Mouse (Mus musculus) Patski (cell line): ENCODE data around the gene Gm1123. TPM values are rescaled to one million over a fixed set of nuclear protein-coding genes. Genes with fewer than 3 reads are reported as not detected.

ENCODE experiments used
- ATAC-seq: fragments of 100-300 bp; one replicate; pipeline ENCODE4 v1.8.0; 2021
- CTCF ChIA-PET: fragments of 350-600 bp; sonication (Branson Sonifier 250); formaldehyde crosslinking; loops from one replicate; lab custom pipeline; 2022; ENCODE audit warnings: inconsistent platforms; lab: Charles Lee
- POLR2A ChIA-PET: fragments of 350-600 bp; sonication (Branson Sonifier 250); formaldehyde crosslinking; loops from one replicate; lab custom pipeline; 2022; ENCODE audit warnings: antibody characterized with exemption, inconsistent platforms; lab: Charles Lee
- DNase-seq: peaks from one replicate; pipeline ENCODE4 v3.0.0-alpha.2; 2011; ENCODE audit warnings: low read depth, low spot score
- H3K27me3 ChIP-seq: fragments of 371-371 bp; one replicate; pipeline ENCODE4 v1.5.1; 2021
- CTCF ChIP-seq: fragments of 100-300 bp; IDR thresholded peaks from one replicate; pipeline ENCODE4 v1.5.1; 2021
- in situ Hi-C: fragments of 300-500 bp; cut with MboI; formaldehyde crosslinking; loops from 3 replicates; pipeline ENCODE4 v1.11.1; 2018; ENCODE audit warnings: low pct_unique_long_range_greater_than_20kb, mixed read lengths
- polyA plus RNA-seq: library from polyadenylated mRNA; unstranded; gene quantifications from one replicate; pipeline ENCODE4 v1.2.3, GENCODE M21; 2021

Gm1123 gene
- polyA plus RNA-seq, 1 experiment from 2014 or later, result not detected

DNA sequence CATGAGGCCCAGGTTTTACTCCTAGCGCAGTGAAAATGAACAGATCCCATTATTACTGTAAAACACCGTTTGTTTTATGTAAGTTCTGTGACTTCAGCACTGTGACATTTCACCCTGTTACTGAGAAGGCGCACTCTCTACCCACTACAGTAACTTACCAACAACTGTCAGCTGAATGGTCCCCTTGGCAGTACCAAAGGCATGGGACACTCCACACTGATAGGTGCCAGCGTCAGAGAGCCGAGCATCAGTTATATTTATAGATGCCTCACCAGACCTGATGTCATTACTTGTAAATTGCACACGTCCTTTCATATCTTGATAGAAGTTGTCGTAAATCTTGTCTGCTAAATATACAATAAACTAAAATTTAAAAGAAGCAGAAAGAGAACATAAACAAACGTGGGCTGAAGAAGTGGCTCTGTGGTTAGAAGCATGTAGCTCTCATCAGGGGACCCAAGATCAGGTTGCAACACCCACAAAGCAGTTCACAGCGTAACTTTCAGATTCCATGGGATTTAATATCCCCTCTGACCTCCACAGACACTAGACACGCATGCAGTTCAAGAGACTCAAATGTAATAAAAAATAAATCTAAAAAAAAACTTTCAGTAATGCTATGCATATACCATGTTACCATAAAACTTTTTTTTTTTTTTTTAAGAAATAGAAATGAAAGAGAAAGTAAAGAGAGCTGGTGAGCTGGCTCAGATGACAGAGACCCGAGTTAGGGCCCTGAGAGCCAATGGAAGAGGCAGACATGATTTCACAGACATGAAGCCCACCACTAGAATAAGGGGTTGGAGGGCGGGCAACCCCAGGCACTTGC, 26.2 kb downstream of the Gm1123 start:
- TF ChIP-seq CTCF, result no peak
- CTCF ChIA-PET, result no interaction called here
- H3K27me3 ChIP-seq, result no peaks in the 10 kb centered on the region
- in situ Hi-C loops, result no loop called here
- POLR2A ChIA-PET, result no interaction called here
- DNase-seq (no peak), ATAC-seq (no peak)

DNA sequence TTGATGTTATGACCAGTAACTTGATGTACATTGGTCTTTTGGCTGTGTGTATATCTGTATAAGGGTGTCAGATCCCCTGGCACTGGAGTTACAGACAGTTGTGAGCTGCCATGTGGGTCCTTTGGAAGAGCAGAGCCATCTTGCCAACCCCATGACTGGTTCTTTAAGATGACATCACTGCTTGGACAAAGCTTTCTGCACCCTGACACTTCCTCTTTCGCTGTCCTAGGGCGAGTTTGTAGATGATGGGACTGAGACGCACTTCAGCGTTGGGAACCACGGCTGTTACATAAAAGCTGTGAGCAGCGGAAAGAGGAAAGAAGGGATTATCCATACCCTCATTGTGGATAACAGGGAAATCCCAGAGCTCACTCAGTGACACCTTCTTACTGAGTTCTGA, 34.2 kb downstream of the Gm1123 start:
- no peak for ATAC-seq
- DNase-seq, result no peak
- in situ Hi-C loops, result no loop called here
- CTCF ChIA-PET, result no interaction called here
- TF ChIP-seq CTCF, result no peak
- no peaks in the 10 kb centered on the region for H3K27me3 ChIP-seq
- POLR2A ChIA-PET, result no interaction called here

DNA sequence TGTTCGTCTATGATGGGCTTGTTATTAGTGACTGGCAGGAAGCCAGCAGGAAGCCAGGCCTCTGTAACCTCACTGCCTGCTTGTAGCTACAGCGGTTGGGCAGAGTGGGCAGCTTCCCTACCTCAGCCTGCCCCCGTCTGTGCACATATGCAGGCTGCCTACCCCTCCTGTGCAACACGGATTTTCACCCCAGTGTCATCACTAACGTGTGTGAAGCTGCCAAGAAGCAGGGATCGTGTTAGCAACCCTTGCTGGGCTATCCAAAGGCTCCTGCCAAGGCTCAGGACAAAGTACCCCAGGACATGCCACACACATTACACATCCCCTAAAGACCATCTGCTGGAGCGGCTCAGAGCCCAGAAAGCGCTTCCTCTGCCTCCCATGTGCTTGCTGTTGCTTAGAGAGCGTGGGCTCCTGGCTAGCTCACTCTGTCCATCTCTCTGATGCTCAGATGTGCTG, 35.6 kb downstream of the Gm1123 start:
- in situ Hi-C loops, result no loop called here
- ATAC-seq (no peak), DNase-seq (no peak)
- ChIA-PET CTCF (no interaction called here), POLR2A (no interaction called here)
- no peak for TF ChIP-seq CTCF
- H3K27me3 ChIP-seq, result no peaks in the 10 kb centered on the region

DNA sequence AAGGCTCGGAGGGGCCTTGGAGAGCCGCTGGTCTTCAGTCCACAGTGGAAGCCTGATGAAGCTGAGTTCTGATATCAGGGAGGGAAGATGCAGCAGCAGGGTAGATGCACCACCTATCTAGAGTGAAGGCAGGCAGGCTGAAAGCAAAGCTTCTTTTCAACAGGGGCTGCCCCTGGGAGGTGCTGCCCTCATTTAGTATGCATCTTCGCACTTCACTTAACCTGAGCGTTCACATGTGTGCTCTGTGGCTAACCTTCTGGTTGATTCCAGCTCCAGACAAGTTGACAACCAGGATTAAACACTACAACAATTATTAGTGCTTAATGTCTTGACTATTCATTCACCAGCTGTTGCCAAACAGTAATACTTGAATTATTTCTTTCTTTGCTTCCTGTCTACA, 41.4 kb downstream of the Gm1123 start:
- no peak for TF ChIP-seq CTCF
- CTCF ChIA-PET, result interaction anchor here (1.0 kb wide), 1 partner anchor 53 kb away, joined by 3 read pairs; no protein-coding TSS in a partner anchor
- POLR2A ChIA-PET, result no interaction called here
- DNase-seq, result no peak
- in situ Hi-C loops, result no loop called here
- no peaks in the 10 kb centered on the region for H3K27me3 ChIP-seq
- no peak for ATAC-seq

DNA sequence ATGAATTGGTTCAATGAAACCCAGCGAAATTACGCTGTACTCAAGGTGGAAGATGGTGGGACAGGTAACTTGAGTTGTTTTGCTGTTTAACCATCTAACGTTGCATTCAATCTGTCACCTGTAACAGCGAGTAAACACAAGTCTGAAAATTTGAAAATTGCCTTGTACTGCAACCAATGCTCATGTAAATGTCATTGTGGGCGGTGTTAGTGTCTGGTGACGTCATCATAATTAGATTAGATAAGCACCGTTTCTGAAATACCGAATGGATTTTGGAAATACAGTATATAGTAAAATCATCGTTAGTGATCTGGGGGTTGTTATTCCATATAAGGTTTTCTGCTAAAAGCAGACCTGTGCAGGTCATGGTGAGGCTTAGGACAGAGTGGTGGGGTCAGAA, 48.4 kb downstream of the Gm1123 start:
- no peak for DNase-seq
- no peak for TF ChIP-seq CTCF
- H3K27me3 ChIP-seq, result peaks cover 3% of the 10 kb centered on the region
- in situ Hi-C loops, result no loop called here
- no peak for ATAC-seq
- CTCF ChIA-PET, result interaction anchor here (1.0 kb wide), 1 partner anchor 62 kb away, joined by 3 read pairs; no protein-coding TSS in a partner anchor
- POLR2A ChIA-PET, result interaction anchor here (0.5 kb wide), 1 partner anchor 927 kb away, joined by 3 read pairs; no protein-coding TSS in a partner anchor

DNA sequence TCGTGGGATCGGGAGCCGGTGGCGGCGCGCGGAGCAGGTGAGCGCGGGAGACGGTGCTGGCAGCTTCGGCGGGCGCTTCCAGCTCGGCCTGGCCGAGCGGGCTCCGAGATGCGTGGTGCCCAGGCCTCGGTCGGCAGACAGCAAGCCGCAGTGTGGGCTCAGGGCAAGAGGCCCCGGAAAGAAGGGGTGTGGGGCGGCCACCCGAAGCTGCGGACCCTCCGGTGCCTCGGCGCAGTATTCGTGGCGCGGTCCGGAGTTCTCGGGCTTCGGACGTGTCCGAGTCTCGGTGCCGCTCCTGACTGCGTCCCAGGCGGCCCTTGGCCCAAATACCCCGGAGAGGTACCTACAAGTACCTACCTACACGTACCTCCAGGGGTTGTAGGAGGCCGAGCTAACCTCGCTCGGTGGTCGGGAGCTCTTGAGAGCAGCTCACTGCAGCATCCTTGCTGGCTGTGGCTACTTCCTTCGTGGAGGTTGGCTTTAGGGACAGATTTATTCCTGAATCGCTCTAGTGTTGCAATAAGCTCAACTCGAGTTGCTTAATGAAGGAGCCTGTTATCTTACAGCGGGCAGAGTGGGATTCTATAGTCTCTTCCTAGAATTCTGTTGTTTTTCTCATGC, 48.9 kb downstream of the Gm1123 start:
- POLR2A ChIA-PET, result no interaction called here
- DNase-seq, result no peak
- in situ Hi-C loops, result no loop called here
- ATAC-seq, result peak; percentile 18
- peaks cover 3% of the 10 kb centered on the region for H3K27me3 ChIP-seq
- TF ChIP-seq CTCF, result no peak
- CTCF ChIA-PET, result interaction anchor here (1.0 kb wide), 1 partner anchor 62 kb away, joined by 3 read pairs; no protein-coding TSS in a partner anchor

DNA sequence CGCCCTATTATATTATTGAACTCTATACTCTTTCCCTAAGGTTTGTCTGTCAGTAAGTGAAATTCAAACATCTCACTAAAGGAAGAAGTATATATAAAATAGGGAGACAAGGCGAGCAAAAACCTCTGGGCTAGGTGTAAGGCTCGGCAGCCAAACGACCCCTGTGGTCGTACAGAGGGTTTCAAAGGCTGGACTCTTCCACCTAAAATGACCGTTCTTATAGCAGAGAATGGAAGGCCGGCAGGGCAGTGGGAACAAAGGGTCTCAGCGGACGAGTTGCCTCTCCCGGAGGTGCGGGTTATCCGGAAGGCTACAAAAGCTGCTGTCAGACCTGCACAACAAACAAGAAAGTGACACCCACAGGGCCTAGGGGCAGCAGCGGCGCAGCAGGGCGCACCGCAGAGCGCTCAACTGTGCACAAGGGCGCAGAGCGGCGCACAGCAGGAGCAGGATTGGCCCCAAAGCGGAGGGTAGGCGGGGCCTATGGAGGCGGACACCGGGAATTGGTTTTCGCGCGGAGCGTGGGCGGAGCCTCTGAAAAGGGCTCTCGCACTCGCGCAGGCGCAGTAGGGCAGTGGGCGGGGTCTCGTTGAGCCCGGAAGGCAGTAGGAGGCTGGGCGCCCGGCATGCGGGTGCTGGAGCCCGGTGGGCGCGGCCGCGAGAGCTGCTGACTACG, 49.6 kb downstream of the Gm1123 start, which contains the start of gene Faim:
Gene Faim, plus strand, starts transcription at position 574 of the 676 bp plus-strand sequence.
- ChIA-PET POLR2A (no interaction called here), CTCF (interaction anchor here (1.0 kb wide), 1 partner anchor 63 kb away, joined by 3 read pairs; no protein-coding TSS in a partner anchor)
- peak; percentile 99 for ATAC-seq
- DNase-seq, result peak; percentile 86
- peaks cover 3% of the 10 kb centered on the region for H3K27me3 ChIP-seq
- in situ Hi-C loops, result no loop called here
- TF ChIP-seq CTCF, result no peak

DNA sequence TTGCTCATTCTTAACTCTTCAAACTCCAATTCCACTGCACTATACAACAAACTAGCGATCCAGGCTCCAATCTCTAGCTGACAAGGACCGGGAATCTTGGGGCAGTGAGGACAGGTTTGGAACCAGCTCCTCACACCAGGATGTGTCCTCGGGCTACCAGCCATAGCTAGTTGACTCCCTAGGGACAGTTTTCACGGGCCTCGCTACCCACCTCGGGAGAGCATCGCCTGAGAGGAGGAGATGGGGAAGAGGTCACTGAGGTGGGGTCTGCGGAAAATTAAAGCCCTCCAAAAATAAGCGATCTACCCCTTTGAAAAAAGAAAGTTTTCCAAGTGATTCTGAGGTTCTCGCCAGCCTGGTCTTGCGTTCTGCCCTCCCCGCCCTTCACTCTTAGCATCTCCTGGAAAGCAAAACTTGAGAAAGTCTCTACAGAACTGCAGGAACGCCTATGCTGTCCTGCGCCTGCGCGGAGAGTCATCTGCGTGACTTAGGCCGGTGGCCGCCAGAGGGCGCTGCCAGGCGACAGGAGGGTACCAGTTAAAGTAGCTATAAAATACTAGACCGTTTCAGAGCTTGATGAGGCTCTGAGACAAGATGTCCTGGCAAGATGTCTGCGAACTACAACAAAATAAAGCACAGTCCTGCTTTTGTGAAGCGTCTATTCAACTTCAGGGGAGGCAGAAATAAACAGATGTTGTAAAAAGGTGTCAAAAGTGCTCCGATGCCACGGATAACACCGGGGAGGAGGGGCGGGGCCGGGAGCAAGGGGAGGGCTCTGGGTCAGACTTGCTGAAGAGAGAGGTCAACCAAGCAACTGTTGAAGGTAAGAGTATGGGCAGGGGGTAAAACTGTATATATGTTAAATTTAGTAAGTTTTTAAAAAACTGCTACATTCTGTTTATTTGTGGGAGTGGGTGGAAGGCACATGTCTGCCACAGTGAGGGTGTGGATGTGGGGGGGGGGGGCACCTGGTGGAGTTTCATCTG, 55.8 kb downstream of the Gm1123 start:
- peak; percentile 34 for DNase-seq
- H3K27me3 ChIP-seq, result peaks cover 9% of the 10 kb centered on the region
- peak; percentile 98 for TF ChIP-seq CTCF
- CTCF ChIA-PET, result interaction anchor here (0.7 to 3.1 kb wide), 9 partner anchors 8 to 472 kb away, joined by 3 to 15 read pairs (median 4); partner anchors contain the start of genes Cep70 and Nme9
- POLR2A ChIA-PET, result no interaction called here
- in situ Hi-C loops, result loop anchor here (5.0 to 10.0 kb wide), 2 partner anchors 398 to 465 kb away; no protein-coding TSS in a partner anchor
- peak; percentile 66 for ATAC-seq

DNA sequence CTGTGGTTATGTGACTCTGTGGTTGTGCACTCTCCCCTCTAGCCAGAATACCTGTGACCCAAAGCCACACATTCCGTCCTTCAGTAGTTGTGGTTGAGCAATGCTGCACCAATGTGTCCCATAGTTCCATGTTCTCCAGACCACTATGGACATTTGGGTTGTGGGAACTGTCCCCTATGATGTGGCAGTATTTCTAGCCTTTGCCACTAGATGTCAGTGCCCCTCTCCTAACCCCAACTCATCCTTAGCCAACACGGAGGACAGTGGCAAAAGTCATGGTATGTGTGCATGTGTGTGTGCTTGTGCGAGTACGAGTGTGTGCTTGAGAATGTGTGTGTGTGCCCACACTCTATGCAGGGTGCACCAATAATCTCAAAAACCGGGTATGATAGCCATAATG, 59.0 kb downstream of the Gm1123 start:
- in situ Hi-C loops, result loop anchor here (5.0 to 10.0 kb wide), 2 partner anchors 401 to 468 kb away; no protein-coding TSS in a partner anchor
- CTCF ChIA-PET, result interaction anchor here (1.8 kb wide), 1 partner anchor 400 kb away, joined by 4 read pairs; no protein-coding TSS in a partner anchor
- H3K27me3 ChIP-seq, result peaks cover 34% of the 10 kb centered on the region
- peak; percentile 73 for TF ChIP-seq CTCF
- ATAC-seq, result peak; percentile 24
- POLR2A ChIA-PET, result interaction anchor here (0.6 kb wide), 1 partner anchor 165 kb away, joined by 4 read pairs; no protein-coding TSS in a partner anchor
- no peak for DNase-seq
